Mouse (Mus musculus) intestine, embryonic 15.5 days (tissue): Measurements from ENCODE around the gene Etfb. TPM values are rescaled to one million over a fixed set of nuclear protein-coding genes. Genes with fewer than 3 reads are reported as not detected.

Experiments used
- ATAC-seq: fragments of 200-750 bp; cut with Nextera tagmentation; 2 replicates; pipeline ENCODE4 v1.8.0; 2017; ENCODE audit warnings: moderate TSS enrichment, moderate library complexity
- H3K27ac ChIP-seq: fragments of 300-500 bp; sonication (generic); 2 replicates; pipeline ENCODE4 v1.5.1; 2015; ENCODE audit warnings: mild to moderate bottlenecking, inconsistent platforms
- H3K27me3 ChIP-seq: fragments of 300-500 bp; sonication (generic); replicated peaks from 2 replicates; pipeline ENCODE4 v1.6.1; 2015; ENCODE audit warnings: inconsistent platforms
- H3K36me3 ChIP-seq: fragments of 300-500 bp; sonication (generic); 2 replicates; pipeline ENCODE4 v1.6.1; 2015; ENCODE audit warnings: inconsistent platforms
- H3K4me1 ChIP-seq: fragments of 300-500 bp; sonication (generic); replicated peaks from 2 replicates; pipeline ENCODE4 v1.6.1; 2015; ENCODE audit warnings: inconsistent platforms
- H3K4me2 ChIP-seq: fragments of 300-500 bp; sonication (generic); replicated peaks from 2 replicates; pipeline ENCODE4 v1.6.1; 2015; ENCODE audit warnings: mild to moderate bottlenecking, inconsistent platforms
- H3K4me3 ChIP-seq: fragments of 300-500 bp; sonication (generic); replicated peaks from 2 replicates; pipeline ENCODE4 v1.5.1; 2015; ENCODE audit warnings: inconsistent platforms
- H3K9ac ChIP-seq: fragments of 300-500 bp; sonication (generic); 2 replicates; pipeline ENCODE4 v1.6.1; 2015; ENCODE audit warnings: inconsistent platforms
- H3K9me3 ChIP-seq: fragments of 300-500 bp; sonication (generic); 2 replicates; pipeline ENCODE4 v1.6.1; 2016; ENCODE audit warnings: inconsistent platforms
- WGBS: fragments of 180-500 bp; shearing (Covaris S2); methylation state at CpG from one replicate; pipeline ENCODE4 v1.1.7; 2015; 5-methylcytosine and 5-hydroxymethylcytosine counted together
- polyA plus RNA-seq: library from polyadenylated mRNA; unstranded; fragments of >200 nt; fragmentation: Nextera tagmentation; extraction: Ambion mirVana; gene quantifications from 2 replicates; pipeline ENCODE4 v1.2.1, GENCODE M21; 2015

The Etfb gene
- polyA plus RNA-seq, 1 experiment from 2014 or later, result 429 TPM

- H3K27ac ChIP-seq, result no peak overlapping the region
- H3K4me2 ChIP-seq, result no peak overlapping the region
- 54% methylated on average over 8 of the region's 8 CpGs for WGBS
- H3K27me3 ChIP-seq, result peaks cover 11% of the 10 kb centered on the region
- H3K36me3 ChIP-seq, result no peaks in the 10 kb centered on the region
- H3K4me1 ChIP-seq, result peaks cover 3% of the 10 kb centered on the region; the same call in 1 of the 2 replicates
- ATAC-seq, result 0 out of 2 replicates have a peak, but pooled peaks have one; percentile 23
- no peak overlapping the region for H3K9ac ChIP-seq
- no peaks in the 10 kb centered on the region for H3K9me3 ChIP-seq
- no peak overlapping the region for H3K4me3 ChIP-seq
These were observed 38.3 kb downstream of the Etfb start for GRCm38 (mm10) chr7:43482090-43482716.

GRCm38 (mm10) chr7:43483236-43483635 is 39.4 kb downstream of the Etfb start:
- 5% methylated on average over 10 of the region's 10 CpGs for WGBS
- Histone ChIP-seq H3K4me3 (no peak overlapping the region), H3K4me1 (peaks cover 3% of the 10 kb centered on the region; the same call in 1 of the 2 replicates), H3K4me2 (no peak overlapping the region), H3K27me3 (0 out of 2 replicates have a peak, but pooled peaks cover 5% of the 10 kb centered on the region), H3K9ac (no peak overlapping the region), H3K9me3 (no peaks in the 10 kb centered on the region), H3K27ac (no peak overlapping the region), H3K36me3 (no peaks in the 10 kb centered on the region)
- no peak for ATAC-seq

- no peak overlapping the region for H3K9ac ChIP-seq
- no peaks in the 10 kb centered on the region for H3K4me1 ChIP-seq
- H3K27me3 ChIP-seq, result peaks cover 17% of the 10 kb centered on the region
- no peaks in the 10 kb centered on the region for H3K9me3 ChIP-seq
- 40% methylated on average over 5 of the region's 5 CpGs for WGBS
- H3K4me3 ChIP-seq, result no peak overlapping the region
- no peak overlapping the region; the same call in 1 of the 2 replicates for H3K4me2 ChIP-seq
- no peaks in the 10 kb centered on the region for H3K36me3 ChIP-seq
- ATAC-seq, result no peak
- H3K27ac ChIP-seq, result no peak overlapping the region
These were observed 44.8 kb downstream of the Etfb start for GRCm38 (mm10) chr7:43488646-43489045.

- H3K27ac ChIP-seq, result no peak within 1 kb of the TSS
- peak within 1 kb of the TSS; percentile 40 for H3K4me3 ChIP-seq
- peak within 1 kb of the TSS; percentile 36 for H3K9ac ChIP-seq
- no peaks in the 10 kb centered on the region for H3K36me3 ChIP-seq
- no peaks in the 10 kb centered on the region for H3K9me3 ChIP-seq
- peak within 1 kb of the TSS; percentile 68 for H3K4me2 ChIP-seq
- peak; percentile 73; the same call in 1 of the 2 replicates for ATAC-seq
- WGBS, result 1% methylated on average over 23 of the region's 41 CpGs
- no peaks in the 10 kb centered on the region for H3K4me1 ChIP-seq
- peaks cover 17% of the 10 kb centered on the region for H3K27me3 ChIP-seq
These were observed 45.8 kb downstream of the Etfb start, which contains the start of gene Iglon5 for GRCm38 (mm10) chr7:43489631-43490125. Iglon5 (minus strand) TSS chr7:43490075.

GRCm38 (mm10) chr7:43490182-43490584 is 46.3 kb downstream of the Etfb start:
- no peaks in the 10 kb centered on the region for H3K9me3 ChIP-seq
- peaks cover 21% of the 10 kb centered on the region for H3K27me3 ChIP-seq
- H3K4me3 ChIP-seq, result peak overlapping the region; percentile 40
- peak overlapping the region; percentile 68 for H3K4me2 ChIP-seq
- no peak overlapping the region for H3K27ac ChIP-seq
- peak; percentile 91 for ATAC-seq
- under 1% methylated on average over 7 of the region's 13 CpGs for WGBS
- no peaks in the 10 kb centered on the region for H3K36me3 ChIP-seq
- H3K4me1 ChIP-seq, result no peaks in the 10 kb centered on the region
- H3K9ac ChIP-seq, result peak overlapping the region; percentile 36; the same call in 1 of the 2 replicates

- Histone ChIP-seq H3K27me3 (peaks cover 24% of the 10 kb centered on the region), H3K9me3 (no peaks in the 10 kb centered on the region), H3K4me2 (no peak overlapping the region), H3K27ac (no peak overlapping the region), H3K9ac (no peak overlapping the region), H3K4me1 (no peaks in the 10 kb centered on the region), H3K36me3 (no peaks in the 10 kb centered on the region), H3K4me3 (no peak overlapping the region)
- ATAC-seq, result no peak
- WGBS, result 57% methylated on average over 9 of the region's 9 CpGs
These were observed 47.0 kb downstream of the Etfb start for GRCm38 (mm10) chr7:43490861-43491260.

- no peaks in the 10 kb centered on the region for H3K4me1 ChIP-seq
- H3K4me2 ChIP-seq, result no peak overlapping the region
- H3K27ac ChIP-seq, result no peak overlapping the region
- H3K27me3 ChIP-seq, result peaks cover 12% of the 10 kb centered on the region
- no peak overlapping the region for H3K9ac ChIP-seq
- 17% methylated on average over 21 of the region's 21 CpGs for WGBS
- H3K36me3 ChIP-seq, result no peaks in the 10 kb centered on the region
- H3K9me3 ChIP-seq, result no peaks in the 10 kb centered on the region
- no peak overlapping the region for H3K4me3 ChIP-seq
- no peak for ATAC-seq
These were observed 51.6 kb downstream of the Etfb start for GRCm38 (mm10) chr7:43495343-43496021.

Other genes with a start within 250 kb of the Etfb start
- gene Zfp715, start 130.8 kb upstream of the Etfb start, polyA plus RNA-seq, result 8.6 and 10.7 TPM in 2 replicates
- 0.24 and 0.32 TPM in 2 replicates for gene Siglecf, start 92.7 kb upstream of the Etfb start, polyA plus RNA-seq
- 0.28 and 0.30 TPM in 2 replicates for gene Siglecg, start 35.9 kb upstream of the Etfb start, polyA plus RNA-seq
- 0.97 and 1.2 TPM in 2 replicates for gene Lim2, start 16.4 kb upstream of the Etfb start, polyA plus RNA-seq
- gene Nkg7, start 7.0 kb upstream of the Etfb start, polyA plus RNA-seq, result 2.3 and 3.6 TPM in 2 replicates
- 0.23 TPM in 1 of 2 replicates, not detected in the other for gene Cldnd2, start 3.3 kb upstream of the Etfb start, polyA plus RNA-seq
- gene Gm45233, start within 50 bp of the Etfb start, polyA plus RNA-seq, result 0.40 and 0.52 TPM in 2 replicates
- 2.4 and 4.1 TPM in 2 replicates for gene Vsig10l, start 19.1 kb downstream of the Etfb start, polyA plus RNA-seq
- gene Iglon5, start 46.0 kb downstream of the Etfb start, polyA plus RNA-seq, result 0.38 and 0.56 TPM in 2 replicates
- not detected in 2 replicates for gene 4931406B18Rik, start 61.9 kb downstream of the Etfb start, polyA plus RNA-seq
- gene Cd33, start 100.3 kb downstream of the Etfb start, polyA plus RNA-seq, result 1.8 and 1.9 TPM in 2 replicates
- gene Zfp658, start 118.2 kb downstream of the Etfb start, polyA plus RNA-seq, result 2.7 and 2.8 TPM in 2 replicates
- 8.7 and 10.1 TPM in 2 replicates for gene Zfp719, start 135.5 kb downstream of the Etfb start, polyA plus RNA-seq
- gene Zfp819, start 163.1 kb downstream of the Etfb start, polyA plus RNA-seq, result 0.09 TPM in 2 replicates
- 4.7 and 5.2 TPM in 2 replicates for gene Ceacam18, start 190.6 kb downstream of the Etfb start, polyA plus RNA-seq
- gene Siglece, start 216.1 kb downstream of the Etfb start, polyA plus RNA-seq, result 1.6 and 1.8 TPM in 2 replicates
- gene Ctu1, start 227.9 kb downstream of the Etfb start, polyA plus RNA-seq, result 12.7 and 12.8 TPM in 2 replicates
- gene Klk14, start 246.3 kb downstream of the Etfb start, polyA plus RNA-seq, result 0.15 TPM in 1 of 2 replicates, not detected in the other